Mouse (Mus musculus) limb, embryonic 13.5 days (tissue): ENCODE data around the gene Phgdh. TPM values are rescaled to one million over a fixed set of nuclear protein-coding genes. Genes with fewer than 3 reads are reported as not detected.
"Not testable (repeated sequence)": the region's sequence is repeated elsewhere in the genome, so short reads cannot be mapped to it uniquely, and the experiment has no call there.

Experiments used
- ATAC-seq: fragments of 200-750 bp; cut with Nextera tagmentation; 2 replicates; pipeline ENCODE4 v1.8.0; 2017; ENCODE audit warnings: low read depth, moderate number of reproducible peaks, moderate TSS enrichment; ENCODE audit not compliant: low FRiP score
- H3K27ac ChIP-seq: fragments of 300-500 bp; sonication (generic); 2 replicates; pipeline ENCODE4 v1.5.1; 2015; ENCODE audit warnings: inconsistent platforms, mild to moderate bottlenecking, moderate library complexity
- H3K27me3 ChIP-seq: fragments of 300-500 bp; sonication (generic); 2 replicates; pipeline ENCODE4 v1.6.1; 2015; ENCODE audit warnings: mild to moderate bottlenecking, inconsistent platforms
- H3K36me3 ChIP-seq: fragments of 300-500 bp; sonication (generic); 2 replicates; pipeline ENCODE4 v1.6.1; 2015; ENCODE audit warnings: inconsistent platforms, mild to moderate bottlenecking, moderate library complexity
- H3K4me1 ChIP-seq: fragments of 300-500 bp; sonication (generic); 2 replicates; pipeline ENCODE4 v1.6.1; 2015; ENCODE audit warnings: inconsistent platforms
- H3K4me2 ChIP-seq: fragments of 300-500 bp; sonication (generic); replicated peaks from 2 replicates; pipeline ENCODE4 v1.6.1; 2015; ENCODE audit warnings: inconsistent platforms, mild to moderate bottlenecking, moderate library complexity
- H3K4me3 ChIP-seq: fragments of 300-500 bp; sonication (generic); 2 replicates; pipeline ENCODE4 v1.5.1; 2015; ENCODE audit warnings: moderate library complexity, mild to moderate bottlenecking, inconsistent platforms
- H3K9ac ChIP-seq: fragments of 300-500 bp; sonication (generic); 2 replicates; pipeline ENCODE4 v1.6.1; 2015; ENCODE audit warnings: mild to moderate bottlenecking, inconsistent platforms
- H3K9me3 ChIP-seq: fragments of 300-500 bp; sonication (generic); 2 replicates; pipeline ENCODE4 v1.6.1; 2016; ENCODE audit warnings: inconsistent platforms
- WGBS: fragments of 180-500 bp; shearing (Covaris S2); methylation state at CpG from one replicate; pipeline ENCODE4 v1.1.7; 2015; 5-methylcytosine and 5-hydroxymethylcytosine counted together
- polyA plus RNA-seq: library from polyadenylated mRNA; unstranded; fragments of >200 nt; fragmentation: Nextera tagmentation; extraction: Ambion mirVana; gene quantifications from 2 replicates; pipeline ENCODE4 v1.2.1, GENCODE M21; 2015

Phgdh gene
- polyA plus RNA-seq: 248 and 258 TPM in 2 replicates

GRCm38 (mm10) chr3:98339706-98340109, at the start of gene Phgdh:
Gene Phgdh, minus strand, starts transcription at chr3:98339990.
- Histone ChIP-seq H3K4me2 (peak within 1 kb of the TSS; percentile 86), H3K27ac (peak within 1 kb of the TSS; percentile 92), H3K4me1 (peaks cover 37% of the 10 kb centered on the region), H3K9ac (peak within 1 kb of the TSS; percentile 79), H3K4me3 (peak within 1 kb of the TSS; percentile 75)
- WGBS: 0% methylated on average over 10 of the region's 10 CpGs
- H3K9me3 ChIP-seq, H3K27me3 ChIP-seq, H3K36me3 ChIP-seq: not testable (repeated sequence)
- ATAC-seq: peak; percentile 83

GRCm38 (mm10) chr3:98389305-98389704, 49.5 kb upstream of the Phgdh start:
- H3K4me1 ChIP-seq: no peaks in the 10 kb centered on the region
- no peak overlapping the region for H3K4me2 ChIP-seq
- ATAC-seq: no peak
- H3K27me3 ChIP-seq: no peaks in the 10 kb centered on the region
- no peaks in the 10 kb centered on the region for H3K36me3 ChIP-seq
- no peak overlapping the region for H3K4me3 ChIP-seq
- H3K9me3 ChIP-seq: no peaks in the 10 kb centered on the region
- H3K27ac ChIP-seq: no peak overlapping the region
- 76% methylated on average over 3 of the region's 3 CpGs for WGBS
- H3K9ac ChIP-seq: no peak overlapping the region

GRCm38 (mm10) chr3:98387756-98388155, 48.0 kb upstream of the Phgdh start:
- Histone ChIP-seq H3K9ac (no peak overlapping the region), H3K4me2 (no peak overlapping the region), H3K27ac (no peak overlapping the region), H3K4me1 (peaks cover 11% of the 10 kb centered on the region), H3K9me3 (no peaks in the 10 kb centered on the region), H3K4me3 (no peak overlapping the region), H3K36me3 (no peaks in the 10 kb centered on the region), H3K27me3 (no peaks in the 10 kb centered on the region)
- no peak for ATAC-seq
- WGBS: 86% methylated on average over 7 of the region's 7 CpGs

GRCm38 (mm10) chr3:98387086-98387485, 47.3 kb upstream of the Phgdh start:
- Histone ChIP-seq H3K4me2 (no peak overlapping the region), H3K4me3 (no peak overlapping the region), H3K27me3 (no peaks in the 10 kb centered on the region), H3K9ac (no peak overlapping the region), H3K36me3 (no peaks in the 10 kb centered on the region), H3K27ac (no peak overlapping the region), H3K4me1 (peaks cover 11% of the 10 kb centered on the region), H3K9me3 (no peaks in the 10 kb centered on the region)
- 71% methylated on average over 4 of the region's 4 CpGs for WGBS
- no peak for ATAC-seq

- WGBS: 9% methylated on average over 21 of the region's 21 CpGs
- H3K27ac ChIP-seq: no peak overlapping the region
- peak overlapping the region; percentile 87 for H3K9ac ChIP-seq
- ATAC-seq: no peak
- peak overlapping the region; percentile 96 for H3K4me2 ChIP-seq
- H3K9me3 ChIP-seq: no peaks in the 10 kb centered on the region
- H3K36me3 ChIP-seq: no peaks in the 10 kb centered on the region
- no peaks in the 10 kb centered on the region for H3K27me3 ChIP-seq
- H3K4me1 ChIP-seq: peaks cover 11% of the 10 kb centered on the region
- peak overlapping the region; percentile 89 for H3K4me3 ChIP-seq
Observed at GRCm38 (mm10) chr3:98383024-98383790, 43.4 kb upstream of the Phgdh start.

DNA sequence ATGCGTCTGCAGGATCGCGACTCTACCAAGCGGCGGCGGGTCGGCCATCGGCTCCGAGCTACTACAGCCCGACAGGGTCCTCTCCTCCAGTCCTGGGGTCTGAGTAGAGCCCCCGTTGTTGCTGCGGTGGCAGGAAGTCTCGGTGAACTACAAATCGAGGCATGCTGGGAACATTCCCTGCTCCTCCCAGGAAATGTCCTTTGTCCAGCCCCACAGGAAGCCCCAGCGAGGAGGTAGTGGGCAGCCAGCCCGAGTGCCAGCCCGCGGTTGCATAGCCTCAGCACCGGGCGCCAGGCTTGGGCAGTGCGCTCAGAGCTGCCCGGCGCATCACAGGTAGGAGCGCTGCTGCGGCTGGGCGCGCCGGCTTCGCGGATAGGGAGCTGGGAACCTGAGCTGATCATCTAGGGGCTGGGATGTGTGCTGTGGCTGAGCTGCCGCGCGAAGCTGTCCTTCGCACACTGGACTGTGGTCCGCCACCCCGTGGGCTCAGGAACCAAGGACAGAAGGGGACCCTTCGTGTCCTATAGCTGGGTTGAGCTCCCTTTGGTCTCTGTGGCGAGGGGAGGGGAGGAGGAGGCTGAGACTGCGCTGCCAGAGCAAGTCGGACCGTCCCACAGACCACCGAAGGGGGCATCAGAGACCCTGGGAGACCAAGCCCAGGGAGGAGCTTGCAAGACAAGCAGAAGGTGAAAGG, 42.6 kb upstream of the Phgdh start, which contains the start of gene Zfp697:
TSS of gene Zfp697 (plus strand) at position 216 of the 694 bp plus-strand sequence.
- Histone ChIP-seq H3K36me3 (no peaks in the 10 kb centered on the region), H3K27me3 (no peaks in the 10 kb centered on the region), H3K9ac (peak within 1 kb of the TSS; percentile 87), H3K9me3 (no peaks in the 10 kb centered on the region), H3K4me1 (peaks cover 11% of the 10 kb centered on the region), H3K27ac (peak within 1 kb of the TSS; percentile 74; the same call in 1 of the 2 replicates), H3K4me2 (peak within 1 kb of the TSS; percentile 96), H3K4me3 (peak within 1 kb of the TSS; percentile 89)
- WGBS: under 1% methylated on average over 42 of the region's 42 CpGs
- peak; percentile 90 for ATAC-seq

DNA sequence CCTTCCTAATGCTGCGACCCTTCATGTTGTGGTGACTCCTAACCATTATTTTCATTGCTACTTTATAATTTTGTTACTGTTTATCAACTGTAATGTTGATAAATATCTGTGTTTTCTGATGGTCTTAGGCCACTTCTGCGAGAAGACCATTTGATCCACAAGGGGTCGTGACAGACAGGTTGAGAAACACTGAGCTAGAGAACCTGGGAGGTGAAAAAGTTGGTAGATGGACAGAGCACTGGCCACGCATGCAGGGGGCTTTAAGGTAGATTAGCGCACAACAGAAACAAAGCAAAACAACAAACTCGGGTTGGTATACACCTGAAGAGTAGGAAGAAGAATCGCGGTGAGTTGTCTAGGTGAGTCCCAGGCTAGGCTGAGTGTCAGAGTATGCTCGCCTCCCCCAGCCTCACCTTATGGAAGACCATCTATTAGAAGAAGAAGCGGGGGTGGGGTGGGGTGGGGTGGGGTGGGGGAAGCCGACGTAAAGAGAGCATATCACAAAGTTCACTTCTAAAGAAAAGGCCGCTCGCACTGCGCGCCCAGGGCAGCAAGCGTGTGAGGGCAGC, 42.0 kb upstream of the Phgdh start:
- H3K9ac ChIP-seq: peak overlapping the region; percentile 87
- peaks cover 11% of the 10 kb centered on the region for H3K4me1 ChIP-seq
- no peaks in the 10 kb centered on the region for H3K36me3 ChIP-seq
- peak overlapping the region; percentile 96 for H3K4me2 ChIP-seq
- peak; percentile 38 for ATAC-seq
- 8% methylated on average over 17 of the region's 17 CpGs for WGBS
- no peaks in the 10 kb centered on the region for H3K27me3 ChIP-seq
- H3K9me3 ChIP-seq: no peaks in the 10 kb centered on the region
- no peak overlapping the region for H3K27ac ChIP-seq
- peak overlapping the region; percentile 89 for H3K4me3 ChIP-seq

GRCm38 (mm10) chr3:98379236-98379635, 39.4 kb upstream of the Phgdh start:
- Histone ChIP-seq H3K4me3 (no peak overlapping the region), H3K36me3 (no peaks in the 10 kb centered on the region), H3K27ac (no peak overlapping the region), H3K9me3 (no peaks in the 10 kb centered on the region), H3K4me2 (no peak overlapping the region), H3K4me1 (peaks cover 11% of the 10 kb centered on the region), H3K27me3 (no peaks in the 10 kb centered on the region), H3K9ac (no peak overlapping the region)
- ATAC-seq: no peak
- WGBS: 14% methylated on average over 7 of the region's 7 CpGs

DNA sequence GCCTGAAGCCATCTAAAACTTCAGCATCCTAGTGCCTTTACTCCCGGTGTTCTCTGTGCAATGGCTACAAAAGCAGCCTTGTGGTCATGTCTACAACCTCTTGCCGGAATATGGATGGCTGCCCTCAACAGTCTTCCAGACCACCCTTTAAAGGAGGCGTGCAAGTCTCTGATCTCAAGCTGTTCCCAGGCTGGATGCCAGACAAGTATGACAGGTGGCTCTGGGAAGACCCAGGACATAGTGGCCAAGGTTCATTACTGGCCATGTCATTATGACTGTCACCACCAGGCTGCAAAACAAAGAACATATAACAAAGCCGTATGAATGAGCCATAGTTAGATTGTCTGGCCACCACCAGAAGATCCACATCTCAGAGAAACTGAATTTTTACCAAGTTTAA, 38.5 kb upstream of the Phgdh start:
- Histone ChIP-seq H3K9ac (no peak overlapping the region), H3K4me1 (peaks cover 5% of the 10 kb centered on the region), H3K27me3 (no peaks in the 10 kb centered on the region), H3K36me3 (no peaks in the 10 kb centered on the region), H3K27ac (no peak overlapping the region), H3K4me3 (no peak overlapping the region), H3K9me3 (no peaks in the 10 kb centered on the region), H3K4me2 (no peak overlapping the region)
- WGBS: 83% methylated on average over 4 of the region's 4 CpGs
- ATAC-seq: no peak

- Histone ChIP-seq H3K36me3 (no peaks in the 10 kb centered on the region), H3K9me3 (no peaks in the 10 kb centered on the region), H3K4me3 (no peak overlapping the region), H3K27ac (no peak overlapping the region), H3K4me2 (no peak overlapping the region), H3K27me3 (no peaks in the 10 kb centered on the region), H3K9ac (no peak overlapping the region), H3K4me1 (no peaks in the 10 kb centered on the region)
- 79% methylated on average over 5 of the region's 5 CpGs for WGBS
- ATAC-seq: no peak
Observed at GRCm38 (mm10) chr3:98374980-98375379, 35.2 kb upstream of the Phgdh start.

DNA sequence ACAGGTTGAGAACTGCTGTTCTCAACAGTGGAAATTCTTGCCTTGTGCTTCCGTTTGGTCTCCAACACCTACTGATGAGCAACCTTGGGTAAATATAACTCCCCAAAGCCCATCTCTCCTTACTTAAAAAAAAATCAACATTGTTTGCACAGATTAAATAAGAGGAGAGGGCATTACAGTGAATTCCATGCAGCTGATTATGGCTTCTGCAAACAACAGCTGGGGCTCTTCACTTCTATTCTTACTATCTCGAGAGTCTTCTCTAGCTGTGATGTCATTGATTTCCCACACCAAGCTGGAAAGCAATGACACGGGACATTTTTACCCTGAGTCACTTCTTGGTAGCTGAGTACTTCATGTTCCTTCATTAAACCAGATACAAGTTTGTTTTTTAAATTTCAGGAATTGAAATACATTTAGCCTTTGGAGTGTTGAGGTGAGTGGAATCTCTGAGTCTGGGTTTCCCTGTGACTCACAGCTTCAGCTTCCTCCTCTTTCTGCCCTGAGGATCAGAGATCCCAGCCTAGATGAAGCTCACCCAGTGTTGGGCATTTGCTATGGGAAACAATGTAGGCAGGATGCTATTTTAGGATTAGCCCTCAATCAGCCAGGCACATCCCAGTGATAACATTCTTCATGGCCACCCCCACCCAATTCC, 34.4 kb upstream of the Phgdh start:
- Histone ChIP-seq H3K36me3 (no peaks in the 10 kb centered on the region), H3K4me2 (no peak overlapping the region), H3K4me1 (no peaks in the 10 kb centered on the region), H3K27ac (no peak overlapping the region), H3K4me3 (no peak overlapping the region), H3K9ac (no peak overlapping the region), H3K9me3 (no peaks in the 10 kb centered on the region), H3K27me3 (no peaks in the 10 kb centered on the region)
- WGBS: 79% methylated on average over 3 of the region's 3 CpGs
- ATAC-seq: no peak

DNA sequence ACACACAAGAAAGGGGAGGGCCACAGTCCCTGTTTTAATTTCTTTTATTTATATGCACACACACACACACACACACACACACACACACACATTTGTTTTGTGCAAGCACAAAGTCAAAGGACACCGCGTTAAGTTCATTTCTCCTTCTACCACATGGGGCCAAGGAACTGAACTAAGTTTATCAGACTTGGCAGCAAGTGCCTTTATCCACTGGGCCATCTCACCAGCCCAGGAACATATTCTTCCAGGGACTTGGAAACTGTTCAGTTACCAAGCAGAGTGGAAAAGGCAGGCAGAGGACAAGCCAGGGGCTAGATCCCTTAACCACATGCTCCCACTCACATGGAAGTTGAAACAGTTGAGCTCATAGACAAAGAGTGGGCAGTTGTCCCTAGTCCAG, 29.0 kb upstream of the Phgdh start:
- Histone ChIP-seq H3K4me2 (no peak overlapping the region), H3K36me3 (no peaks in the 10 kb centered on the region), H3K4me1 (no peaks in the 10 kb centered on the region), H3K9me3 (no peaks in the 10 kb centered on the region), H3K9ac (no peak overlapping the region), H3K4me3 (no peak overlapping the region), H3K27me3 (no peaks in the 10 kb centered on the region), H3K27ac (no peak overlapping the region)
- 95% methylated on average over 2 of the region's 2 CpGs for whole genome bisulfite sequencing
- ATAC-seq: no peak
